Mouse (Mus musculus) lung, adult 2 months (tissue): ENCODE measurements at regions not wholly inside any gene's neighbourhood (a gene's known extent, or its start where the extent isn't known, plus 50 kb on each side); places are given as distances from the start of the nearest gene placed in this dataset.

Source experiments
- CTCF ChIP-seq: fragments of 200-500 bp; IDR thresholded peaks from 2 replicates; pipeline ENCODE4 v1.5.1; 2011; ENCODE audit warnings: mild to moderate bottlenecking, low read length, control low read depth; ENCODE audit not compliant: insufficient read depth
- POLR2A ChIP-seq: fragments of 200-500 bp; IDR thresholded peaks from 2 replicates; pipeline ENCODE4 v1.6.1; 2011; ENCODE audit warnings: low read depth, mild to moderate bottlenecking, control low read depth, low read length, borderline replicate concordance; ENCODE audit errors: extremely low read depth

GRCm38 (mm10) chr13:39326176-39326575, 365.5 kb upstream of the Slc35b3 start:
- TF ChIP-seq CTCF (no peak), POLR2A (no peak)
